Mouse (Mus musculus) stomach, embryonic 15.5 days (tissue): ENCODE data around the gene Tmem115. TPM values are rescaled to one million over a fixed set of nuclear protein-coding genes. Genes with fewer than 3 reads are reported as not detected.
A peak's percentile ranks its signal among the peaks of the same experiment; 100 is the strongest.

Source experiments
- ATAC-seq: fragments of 200-750 bp; cut with Nextera tagmentation; 2 replicates; pipeline ENCODE4 v1.8.0; 2017; ENCODE audit warnings: low read depth, moderate number of reproducible peaks, moderate TSS enrichment; ENCODE audit not compliant: insufficient read depth, low FRiP score
- H3K27ac ChIP-seq: fragments of 300-500 bp; sonication (generic); 2 replicates; pipeline ENCODE4 v1.5.1; 2015; ENCODE audit warnings: mild to moderate bottlenecking, inconsistent platforms
- H3K27me3 ChIP-seq: fragments of 300-500 bp; sonication (generic); replicated peaks from 2 replicates; pipeline ENCODE4 v1.6.1; 2015; ENCODE audit warnings: inconsistent platforms
- H3K36me3 ChIP-seq: fragments of 300-500 bp; sonication (generic); 2 replicates; pipeline ENCODE4 v1.6.1; 2015; ENCODE audit warnings: inconsistent platforms
- H3K4me1 ChIP-seq: fragments of 300-500 bp; sonication (generic); 2 replicates; pipeline ENCODE4 v1.6.1; 2015; ENCODE audit warnings: inconsistent platforms
- H3K4me2 ChIP-seq: fragments of 300-500 bp; sonication (generic); 2 replicates; pipeline ENCODE4 v1.6.1; 2015; ENCODE audit warnings: mild to moderate bottlenecking, inconsistent platforms
- H3K4me3 ChIP-seq: fragments of 300-500 bp; sonication (generic); replicated peaks from 2 replicates; pipeline ENCODE4 v1.5.1; 2015; ENCODE audit warnings: inconsistent platforms
- H3K9ac ChIP-seq: fragments of 300-500 bp; sonication (generic); 2 replicates; pipeline ENCODE4 v1.6.1; 2015; ENCODE audit warnings: inconsistent platforms
- H3K9me3 ChIP-seq: fragments of 300-500 bp; sonication (generic); 2 replicates; pipeline ENCODE4 v1.6.1; 2016; ENCODE audit warnings: inconsistent platforms
- WGBS: fragments of 180-500 bp; shearing (Covaris S2); methylation state at CpG from one replicate; pipeline ENCODE4 v1.1.7; 2015; 5-methylcytosine and 5-hydroxymethylcytosine counted together
- polyA plus RNA-seq: library from polyadenylated mRNA; unstranded; fragments of >200 nt; fragmentation: Nextera tagmentation; extraction: Ambion mirVana; gene quantifications from 2 replicates; pipeline ENCODE4 v1.2.1, GENCODE M21; 2015

The Tmem115 gene
- polyA plus RNA-seq, 1 experiment from 2014 or later: 43.2 TPM

- Histone ChIP-seq H3K36me3 (peaks cover 6% of the 10 kb centered on the region; the same call in 1 of the 2 replicates), H3K9ac (no peak within 1 kb of the TSS), H3K27me3 (no peaks in the 10 kb centered on the region), H3K4me3 (no peak within 1 kb of the TSS), H3K4me2 (peak within 1 kb of the TSS; percentile 79; the same call in 1 of the 2 replicates), H3K9me3 (no peaks in the 10 kb centered on the region), H3K27ac (peak within 1 kb of the TSS; percentile 94), H3K4me1 (peaks cover 46% of the 10 kb centered on the region)
- WGBS: 75% methylated on average over 3 of the region's 3 CpGs
- no peak for ATAC-seq
Observed at GRCm38 (mm10) chr9:107578587-107578986, 44.8 kb downstream of the Tmem115 start, which contains the start of gene Naa80. TSS of gene Naa80 (plus strand) at chr9:107578887.

- H3K4me3 ChIP-seq: no peak overlapping the region
- H3K4me1 ChIP-seq: peaks cover 46% of the 10 kb centered on the region
- 0 out of 2 replicates have a peak overlapping the region, but pooled peaks have one; percentile 79 for H3K4me2 ChIP-seq
- no peak for ATAC-seq
- 93% methylated on average over 14 of the region's 14 CpGs for WGBS
- no peaks in the 10 kb centered on the region for H3K27me3 ChIP-seq
- no peaks in the 10 kb centered on the region for H3K9me3 ChIP-seq
- 0 out of 2 replicates have a peak, but pooled peaks cover 3% of the 10 kb centered on the region for H3K36me3 ChIP-seq
- H3K9ac ChIP-seq: 0 out of 2 replicates have a peak overlapping the region, but pooled peaks have one; percentile 2
- H3K27ac ChIP-seq: peak overlapping the region; percentile 94
Observed at GRCm38 (mm10) chr9:107579023-107579900, 45.5 kb downstream of the Tmem115 start.

- H3K4me1 ChIP-seq: peaks cover 45% of the 10 kb centered on the region
- no peaks in the 10 kb centered on the region for H3K9me3 ChIP-seq
- peak within 1 kb of the TSS; percentile 56 for H3K4me3 ChIP-seq
- H3K27me3 ChIP-seq: no peaks in the 10 kb centered on the region
- WGBS: under 1% methylated on average over 32 of the region's 32 CpGs
- H3K27ac ChIP-seq: peak within 1 kb of the TSS; percentile 94
- H3K4me2 ChIP-seq: peak within 1 kb of the TSS; percentile 79
- 0 out of 2 replicates have a peak, but pooled peaks cover 3% of the 10 kb centered on the region for H3K36me3 ChIP-seq
- ATAC-seq: peak; percentile 72
- peak within 1 kb of the TSS; percentile 50 for H3K9ac ChIP-seq
Observed at GRCm38 (mm10) chr9:107580501-107581317, 47.0 kb downstream of the Tmem115 start, which contains the start of gene Hyal3. TSS of gene Hyal3 (plus strand) at chr9:107580818.

GRCm38 (mm10) chr9:107581584-107581983 is 47.8 kb downstream of the Tmem115 start:
- H3K4me2 ChIP-seq: peak overlapping the region; percentile 79
- H3K9ac ChIP-seq: peak overlapping the region; percentile 50; the same call in 1 of the 2 replicates
- H3K36me3 ChIP-seq: 0 out of 2 replicates have a peak, but pooled peaks cover 3% of the 10 kb centered on the region
- H3K4me1 ChIP-seq: peaks cover 36% of the 10 kb centered on the region
- H3K27ac ChIP-seq: peak overlapping the region; percentile 94
- H3K9me3 ChIP-seq: no peaks in the 10 kb centered on the region
- no peaks in the 10 kb centered on the region for H3K27me3 ChIP-seq
- peak overlapping the region; percentile 56 for H3K4me3 ChIP-seq
- no peak for ATAC-seq
- 61% methylated on average over 4 of the region's 4 CpGs for WGBS

GRCm38 (mm10) chr9:107582509-107583062 is 48.8 kb downstream of the Tmem115 start:
- Histone ChIP-seq H3K27ac (no peak overlapping the region), H3K9me3 (no peaks in the 10 kb centered on the region), H3K4me1 (peaks cover 26% of the 10 kb centered on the region), H3K36me3 (0 out of 2 replicates have a peak, but pooled peaks cover 3% of the 10 kb centered on the region), H3K27me3 (no peaks in the 10 kb centered on the region), H3K9ac (no peak overlapping the region), H3K4me3 (no peak overlapping the region), H3K4me2 (no peak overlapping the region)
- 84% methylated on average over 7 of the region's 7 CpGs for WGBS
- ATAC-seq: no peak

GRCm38 (mm10) chr9:107583174-107583573 is 49.4 kb downstream of the Tmem115 start:
- Histone ChIP-seq H3K4me3 (no peak overlapping the region), H3K27ac (no peak overlapping the region), H3K36me3 (0 out of 2 replicates have a peak, but pooled peaks cover 3% of the 10 kb centered on the region), H3K27me3 (no peaks in the 10 kb centered on the region), H3K9ac (no peak overlapping the region), H3K4me1 (peaks cover 29% of the 10 kb centered on the region), H3K4me2 (no peak overlapping the region), H3K9me3 (no peaks in the 10 kb centered on the region)
- 90% methylated on average over 14 of the region's 14 CpGs for WGBS
- no peak for ATAC-seq

GRCm38 (mm10) chr9:107586504-107586903 is 52.8 kb downstream of the Tmem115 start:
- Histone ChIP-seq H3K27me3 (no peaks in the 10 kb centered on the region), H3K4me1 (peaks cover 26% of the 10 kb centered on the region), H3K4me3 (no peak overlapping the region), H3K9ac (no peak overlapping the region), H3K4me2 (0 out of 2 replicates have a peak overlapping the region, but pooled peaks have one; percentile 40), H3K9me3 (no peaks in the 10 kb centered on the region), H3K27ac (peak overlapping the region; percentile 40; the same call in 1 of the 2 replicates), H3K36me3 (peaks cover 20% of the 10 kb centered on the region; the same call in 1 of the 2 replicates)
- no peak for ATAC-seq
- 88% methylated on average over 5 of the region's 5 CpGs for WGBS

GRCm38 (mm10) chr9:107586974-107587832 is 53.5 kb downstream of the Tmem115 start, which contains the start of gene Ifrd2:
TSS of gene Ifrd2 (plus strand) at chr9:107587642.
- WGBS: 12% methylated on average over 46 of the region's 46 CpGs
- peak within 1 kb of the TSS; percentile 73 for H3K9ac ChIP-seq
- H3K4me1 ChIP-seq: peaks cover 20% of the 10 kb centered on the region
- peaks cover 25% of the 10 kb centered on the region for H3K36me3 ChIP-seq
- ATAC-seq: peak; percentile 97
- no peaks in the 10 kb centered on the region for H3K9me3 ChIP-seq
- H3K4me3 ChIP-seq: peak within 1 kb of the TSS; percentile 78
- peak within 1 kb of the TSS; percentile 83 for H3K4me2 ChIP-seq
- no peaks in the 10 kb centered on the region for H3K27me3 ChIP-seq
- H3K27ac ChIP-seq: peak within 1 kb of the TSS; percentile 62

GRCm38 (mm10) chr9:107587833-107588639 is 54.3 kb downstream of the Tmem115 start:
- Histone ChIP-seq H3K4me2 (peak overlapping the region; percentile 83), H3K9ac (peak overlapping the region; percentile 73), H3K27ac (peak overlapping the region; percentile 62), H3K4me1 (peaks cover 17% of the 10 kb centered on the region), H3K36me3 (peaks cover 29% of the 10 kb centered on the region), H3K9me3 (no peaks in the 10 kb centered on the region), H3K4me3 (peak overlapping the region; percentile 78), H3K27me3 (no peaks in the 10 kb centered on the region)
- 3% methylated on average over 33 of the region's 33 CpGs for WGBS
- ATAC-seq: no peak
